Mouse (Mus musculus): ENCODE measurements around the gene Npas2.

DNA sequence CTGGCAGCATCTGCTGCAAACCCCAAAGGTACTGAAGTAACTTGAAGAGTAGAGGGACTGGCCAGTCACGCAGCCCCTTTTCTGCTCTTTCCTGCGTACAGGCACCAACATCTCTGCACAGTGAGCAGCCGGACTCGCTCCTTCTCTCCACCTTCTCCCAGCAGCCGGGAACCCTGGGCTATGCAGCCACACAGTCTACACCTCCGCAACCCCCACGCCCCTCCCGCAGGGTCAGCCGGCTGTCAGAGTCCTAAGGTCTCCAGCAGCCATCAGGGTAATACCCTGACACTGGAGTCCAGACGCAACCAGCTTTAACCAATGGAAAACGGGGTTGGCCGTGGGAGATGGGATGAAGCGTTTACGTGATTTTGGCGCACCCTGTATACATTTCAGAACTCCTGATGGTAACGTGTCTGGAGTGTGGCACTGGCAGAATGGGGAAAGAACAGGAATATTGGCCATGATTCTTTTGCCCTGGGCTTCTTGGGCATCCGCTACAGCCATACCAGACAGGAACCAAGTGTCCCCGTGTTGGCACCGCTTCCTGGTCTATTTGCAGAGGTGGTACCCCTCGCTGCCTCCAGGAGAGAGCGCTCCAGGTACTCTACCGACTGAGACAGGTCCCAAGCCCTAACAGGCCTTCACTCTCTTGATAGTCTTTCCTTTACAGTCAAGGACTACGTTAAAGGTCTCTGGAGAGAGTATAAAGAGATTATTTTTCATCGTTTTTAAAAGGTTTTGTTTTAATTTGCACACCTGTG lies 168.4 kb downstream of the Npas2 start:
- no peak for TF ChIP-seq POLR2A (IDR thresholded peaks at IDR 0.05; ENCODE audit: insufficient read depth, low read depth, low read length)
- TF ChIP-seq EP300 (IDR thresholded peaks at IDR 0.05; ENCODE audit: insufficient read depth, low read depth, low read length) = no peak

Data from heart, adult 2 months (tissue).